Mouse (Mus musculus) forebrain, embryonic 11.5 days (tissue): ENCODE results near the gene Cotl1. TPM values are rescaled to one million over a fixed set of nuclear protein-coding genes. Genes with fewer than 3 reads are reported as not detected.

ENCODE experiments used
- ATAC-seq: fragments of 200-750 bp; cut with Nextera tagmentation; replicated peaks from 2 replicates; pipeline ENCODE4 v1.8.0; 2017; ENCODE audit warnings: moderate TSS enrichment; ENCODE audit not compliant: low FRiP score
- DNase-seq: peaks from one replicate; pipeline ENCODE4 v3.0.0-alpha.2; 2017; ENCODE audit warnings: low spot score
- H3K27ac ChIP-seq: fragments of 300-500 bp; sonication (generic); 2 replicates; pipeline ENCODE4 v1.5.1; 2014; ENCODE audit warnings: low read depth, low read length
- H3K27me3 ChIP-seq: fragments of 300-500 bp; sonication (generic); 2 replicates; pipeline ENCODE4 v1.6.1; 2014; ENCODE audit warnings: mild to moderate bottlenecking, low read length, mixed read lengths; ENCODE audit not compliant: control insufficient read depth, insufficient read depth
- H3K36me3 ChIP-seq: fragments of 300-500 bp; sonication (generic); 2 replicates; pipeline ENCODE4 v1.6.1; 2014; ENCODE audit warnings: mild to moderate bottlenecking, low read length, moderate library complexity, mixed read lengths; ENCODE audit not compliant: control insufficient read depth, insufficient read depth
- H3K4me1 ChIP-seq: fragments of 300-500 bp; sonication (generic); replicated peaks from 2 replicates; pipeline ENCODE4 v1.6.1; 2014; ENCODE audit warnings: low read length, mixed read lengths; ENCODE audit not compliant: control insufficient read depth, insufficient read depth
- H3K4me2 ChIP-seq: fragments of 300-500 bp; sonication (generic); 2 replicates; pipeline ENCODE4 v1.6.1; 2014; ENCODE audit warnings: low read depth, mild to moderate bottlenecking, low read length, moderate library complexity, mixed read lengths; ENCODE audit not compliant: severe bottlenecking
- H3K4me3 ChIP-seq: fragments of 300-500 bp; sonication (generic); 2 replicates; pipeline ENCODE4 v1.5.1; 2014; ENCODE audit warnings: low read depth, low read length
- H3K9ac ChIP-seq: fragments of 300-500 bp; sonication (generic); 2 replicates; pipeline ENCODE4 v1.6.1; 2014; ENCODE audit warnings: low read length
- H3K9me3 ChIP-seq: fragments of 300-500 bp; sonication (generic); 2 replicates; pipeline ENCODE4 v1.6.1; 2016; ENCODE audit warnings: low read length, mixed read lengths; ENCODE audit not compliant: control insufficient read depth
- WGBS: fragments of 180-500 bp; shearing (Covaris S2); extraction: QIAGEN DNeasy Blood & Tissue Kit; methylation state at CpG from one replicate; pipeline ENCODE4 v1.1.7; 2014; 5-methylcytosine and 5-hydroxymethylcytosine counted together
- polyA plus RNA-seq: library from polyadenylated mRNA; unstranded; fragments of >200 nt; fragmentation: Nextera tagmentation; extraction: Ambion mirVana; gene quantifications from 2 replicates; pipeline ENCODE4 v1.2.1, GENCODE M21; 2014

Gene Cotl1
- polyA plus RNA-seq, 1 experiment from 2014 or later = 167 TPM

GRCm38 (mm10) chr8:119778263-119778662 lies 62.1 kb downstream of the Cotl1 start, which contains the start of gene Tldc1:
Gene Tldc1, minus strand, starts transcription at chr8:119778416.
- WGBS = 2% methylated on average over 18 of the region's 18 CpGs
- Histone ChIP-seq H3K9me3 (no peaks in the 10 kb centered on the region), H3K4me2 (peak within 1 kb of the TSS; percentile 55), H3K36me3 (no peaks in the 10 kb centered on the region), H3K9ac (peak within 1 kb of the TSS; percentile 68), H3K4me1 (0 out of 2 replicates have a peak, but pooled peaks cover 2% of the 10 kb centered on the region), H3K27me3 (no peaks in the 10 kb centered on the region), H3K27ac (0 out of 2 replicates have a peak within 1 kb of the TSS, but pooled peaks have one; percentile 18), H3K4me3 (peak within 1 kb of the TSS; percentile 45)
- ATAC-seq (peak; percentile 96), DNase-seq (peak; percentile 98)

- 29% methylated on average over 7 of the region's 7 CpGs for WGBS
- no peaks in the 10 kb centered on the region for H3K9me3 ChIP-seq
- 0 out of 2 replicates have a peak, but pooled peaks cover 2% of the 10 kb centered on the region for H3K4me1 ChIP-seq
- peak overlapping the region; percentile 68 for H3K9ac ChIP-seq
- no peaks in the 10 kb centered on the region for H3K36me3 ChIP-seq
- H3K27ac ChIP-seq = no peak overlapping the region
- no peak for DNase-seq
- peak; percentile 23 for ATAC-seq
- peak overlapping the region; percentile 45 for H3K4me3 ChIP-seq
- H3K4me2 ChIP-seq = peak overlapping the region; percentile 55
- H3K27me3 ChIP-seq = no peaks in the 10 kb centered on the region
Observed at GRCm38 (mm10) chr8:119777765-119778164, 62.6 kb downstream of the Cotl1 start.

- DNase-seq = no peak
- 0 out of 2 replicates have a peak, but pooled peaks cover 2% of the 10 kb centered on the region for H3K4me1 ChIP-seq
- 88% methylated on average over 7 of the region's 7 CpGs for WGBS
Observed at GRCm38 (mm10) chr8:119776668-119777245, 63.6 kb downstream of the Cotl1 start.

GRCm38 (mm10) chr8:119765761-119766444 lies 74.4 kb downstream of the Cotl1 start:
- Histone ChIP-seq H3K4me2 (no peak overlapping the region), H3K36me3 (no peaks in the 10 kb centered on the region), H3K27ac (no peak overlapping the region), H3K27me3 (no peaks in the 10 kb centered on the region), H3K4me1 (no peaks in the 10 kb centered on the region), H3K9ac (no peak overlapping the region), H3K4me3 (no peak overlapping the region), H3K9me3 (no peaks in the 10 kb centered on the region)
- 82% methylated on average over 22 of the region's 22 CpGs for WGBS
- DNase-seq (no peak), ATAC-seq (no peak)

More at GRCm38 (mm10) chr8:119776668-119777245, 63.6 kb downstream of the Cotl1 start:
- Histone ChIP-seq H3K4me3 (no peak overlapping the region), H3K27ac (no peak overlapping the region), H3K36me3 (no peaks in the 10 kb centered on the region), H3K9ac (no peak overlapping the region), H3K9me3 (no peaks in the 10 kb centered on the region), H3K4me2 (no peak overlapping the region), H3K27me3 (no peaks in the 10 kb centered on the region)
- ATAC-seq = no peak

- H3K4me3 ChIP-seq = no peak overlapping the region
- no peak for ATAC-seq
Observed at GRCm38 (mm10) chr8:119765311-119765710, 75.0 kb downstream of the Cotl1 start.

GRCm38 (mm10) chr8:119762226-119763220 lies 77.8 kb downstream of the Cotl1 start:
- DNase-seq = no peak
- no peaks in the 10 kb centered on the region for H3K27me3 ChIP-seq
- H3K4me1 ChIP-seq = no peaks in the 10 kb centered on the region
- no peaks in the 10 kb centered on the region for H3K36me3 ChIP-seq
- H3K4me2 ChIP-seq = no peak overlapping the region
- no peaks in the 10 kb centered on the region for H3K9me3 ChIP-seq
- H3K4me3 ChIP-seq = no peak overlapping the region
- no peak overlapping the region for H3K27ac ChIP-seq
- WGBS = 92% methylated on average over 21 of the region's 21 CpGs
- ATAC-seq = no peak
- no peak overlapping the region for H3K9ac ChIP-seq

More at GRCm38 (mm10) chr8:119765311-119765710, 75.0 kb downstream of the Cotl1 start:
- H3K36me3 ChIP-seq = no peaks in the 10 kb centered on the region
- no peaks in the 10 kb centered on the region for H3K27me3 ChIP-seq
- no peak overlapping the region for H3K27ac ChIP-seq
- no peak overlapping the region for H3K9ac ChIP-seq
- H3K4me1 ChIP-seq = no peaks in the 10 kb centered on the region
- no peak for DNase-seq
- WGBS = 86% methylated on average over 10 of the region's 10 CpGs
- H3K9me3 ChIP-seq = no peaks in the 10 kb centered on the region
- no peak overlapping the region for H3K4me2 ChIP-seq

- H3K27me3 ChIP-seq = no peaks in the 10 kb centered on the region
- 91% methylated on average over 11 of the region's 11 CpGs for WGBS
- no peak overlapping the region for H3K4me3 ChIP-seq
- H3K4me2 ChIP-seq = no peak overlapping the region
- H3K4me1 ChIP-seq = no peaks in the 10 kb centered on the region
- DNase-seq (no peak), ATAC-seq (no peak)
- H3K36me3 ChIP-seq = no peaks in the 10 kb centered on the region
- no peak overlapping the region for H3K27ac ChIP-seq
- no peak overlapping the region for H3K9ac ChIP-seq
- H3K9me3 ChIP-seq = no peaks in the 10 kb centered on the region
Observed at GRCm38 (mm10) chr8:119761692-119762091, 78.7 kb downstream of the Cotl1 start.
